Mouse (Mus musculus) cortical plate, adult 2 months (tissue): ENCODE measurements around the gene Mgat5.

ENCODE experiments used
- CTCF ChIP-seq: fragments of 200-500 bp; IDR thresholded peaks from 2 replicates; pipeline ENCODE4 v1.5.1; 2011; ENCODE audit warnings: mild to moderate bottlenecking, control low read depth, low read length; ENCODE audit not compliant: insufficient read depth; ENCODE audit errors: extremely low read depth
- POLR2A ChIP-seq: fragments of 200-500 bp; IDR thresholded peaks from 2 replicates; pipeline ENCODE4 v1.6.1; 2011; ENCODE audit warnings: mild to moderate bottlenecking, low read length, control low read depth; ENCODE audit not compliant: insufficient read depth; ENCODE audit errors: extremely low read depth

DNA sequence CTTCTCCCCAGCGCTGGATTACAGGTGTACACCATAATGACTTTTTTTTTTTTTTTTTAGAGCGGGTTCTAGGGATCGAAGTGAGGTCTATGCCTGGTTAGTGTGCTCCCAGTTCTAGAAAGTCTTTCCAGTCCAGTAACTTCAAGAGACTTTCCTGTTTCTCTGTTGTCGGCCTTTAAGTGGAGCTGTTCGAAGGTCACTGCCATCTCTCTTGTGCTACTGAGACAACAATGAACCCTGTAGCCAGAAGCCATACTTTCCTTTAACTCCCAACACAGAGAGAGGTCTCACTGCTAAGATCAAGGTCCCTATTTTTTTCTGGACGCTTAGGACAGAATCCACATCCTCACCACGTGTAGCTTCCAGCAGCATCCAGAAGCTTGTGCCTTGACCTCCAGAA is 13.4 kb downstream of the Mgat5 start:
- TF ChIP-seq CTCF (no peak), POLR2A (no peak)
